Mouse (Mus musculus): ENCODE data around the gene Aen. TPM values are rescaled to one million over a fixed set of nuclear protein-coding genes. Genes with fewer than 3 reads are reported as not detected.

Gene Aen
- 90.3 and 122 TPM in 2 replicates for polyA plus RNA-seq (2011; ENCODE audit: insufficient read length, low read depth, missing spikeins)

- TF ChIP-seq POLR2A (IDR thresholded peaks at IDR 0.05; ENCODE audit: low read depth, low read length) (peak; percentile 82), CTCF (IDR thresholded peaks at IDR 0.05; ENCODE audit: borderline replicate concordance, insufficient read depth, low read length) (no peak)
- Histone ChIP-seq H3K4me3 (ENCODE audit: insufficient read depth, low read length) (peak within 1 kb of the TSS; percentile 94), H3K27ac (ENCODE audit: insufficient read depth, low read length) (peak within 1 kb of the TSS; percentile 77), H3K4me1 (ENCODE audit: control insufficient read depth, insufficient read depth, low read length) (peaks cover 14% of the 10 kb centered on the region; the same call in 1 of the 2 replicates)
These were observed at the start of gene Aen for GRCm38 (mm10) chr7:78895653-78896333. TSS of gene Aen (plus strand) at chr7:78895854.

- Histone ChIP-seq H3K27ac (ENCODE audit: insufficient read depth, low read length) (peak overlapping the region; percentile 1; the same call in 1 of the 2 replicates), H3K4me3 (ENCODE audit: insufficient read depth, low read length) (peak overlapping the region; percentile 65), H3K4me1 (ENCODE audit: control insufficient read depth, insufficient read depth, low read length) (peaks cover 2% of the 10 kb centered on the region; the same call in 1 of the 2 replicates)
- TF ChIP-seq POLR2A (IDR thresholded peaks at IDR 0.05; ENCODE audit: low read depth, low read length) = peak; percentile 18; the same call in 1 of the 2 replicates
- no peak for TF ChIP-seq CTCF (IDR thresholded peaks at IDR 0.05; ENCODE audit: borderline replicate concordance, insufficient read depth, low read length)
These were observed 49.5 kb upstream of the Aen start for GRCm38 (mm10) chr7:78846066-78846716.

GRCm38 (mm10) chr7:78846737-78847434 is 48.8 kb upstream of the Aen start, which contains the start of gene Det1:
TSS of gene Det1 (minus strand) at chr7:78847263.
- Histone ChIP-seq H3K27ac (ENCODE audit: insufficient read depth, low read length) (peak within 1 kb of the TSS; percentile 1; the same call in 1 of the 2 replicates), H3K4me1 (ENCODE audit: control insufficient read depth, insufficient read depth, low read length) (peaks cover 2% of the 10 kb centered on the region; the same call in 1 of the 2 replicates), H3K4me3 (ENCODE audit: insufficient read depth, low read length) (peak within 1 kb of the TSS; percentile 65)
- TF ChIP-seq POLR2A (IDR thresholded peaks at IDR 0.05; ENCODE audit: low read depth, low read length) = peak; percentile 40; the same call in 1 of the 2 replicates
- TF ChIP-seq CTCF (IDR thresholded peaks at IDR 0.05; ENCODE audit: borderline replicate concordance, insufficient read depth, low read length) = peak; percentile 93

GRCm38 (mm10) chr7:78854051-78854450 is 41.6 kb upstream of the Aen start:
- Histone ChIP-seq H3K4me1 (ENCODE audit: control insufficient read depth, insufficient read depth, low read length) (no peaks in the 10 kb centered on the region), H3K27ac (ENCODE audit: insufficient read depth, low read length) (no peak overlapping the region), H3K4me3 (ENCODE audit: insufficient read depth, low read length) (no peak overlapping the region)
- TF ChIP-seq CTCF (IDR thresholded peaks at IDR 0.05; ENCODE audit: borderline replicate concordance, insufficient read depth, low read length) = no peak
- TF ChIP-seq POLR2A (IDR thresholded peaks at IDR 0.05; ENCODE audit: low read depth, low read length) = no peak

GRCm38 (mm10) chr7:78855044-78855655 is 40.5 kb upstream of the Aen start:
- H3K4me1 ChIP-seq (ENCODE audit: control insufficient read depth, insufficient read depth, low read length) = no peaks in the 10 kb centered on the region
- TF ChIP-seq POLR2A (IDR thresholded peaks at IDR 0.05; ENCODE audit: low read depth, low read length) = no peak
- H3K27ac ChIP-seq (ENCODE audit: insufficient read depth, low read length) = no peak overlapping the region
- no peak overlapping the region for H3K4me3 ChIP-seq (ENCODE audit: insufficient read depth, low read length)

- no peak overlapping the region for H3K4me3 ChIP-seq (ENCODE audit: insufficient read depth, low read length)
- H3K4me1 ChIP-seq (ENCODE audit: control insufficient read depth, insufficient read depth, low read length) = no peaks in the 10 kb centered on the region
- TF ChIP-seq POLR2A (IDR thresholded peaks at IDR 0.05; ENCODE audit: low read depth, low read length) (no peak), CTCF (IDR thresholded peaks at IDR 0.05; ENCODE audit: borderline replicate concordance, insufficient read depth, low read length) (no peak)
- H3K27ac ChIP-seq (ENCODE audit: insufficient read depth, low read length) = no peak overlapping the region
These were observed 31.7 kb upstream of the Aen start for GRCm38 (mm10) chr7:78863796-78864445.

- TF ChIP-seq CTCF (IDR thresholded peaks at IDR 0.05; ENCODE audit: borderline replicate concordance, insufficient read depth, low read length) = no peak
- no peak for TF ChIP-seq POLR2A (IDR thresholded peaks at IDR 0.05; ENCODE audit: low read depth, low read length)
- H3K4me3 ChIP-seq (ENCODE audit: insufficient read depth, low read length) = no peak overlapping the region
These were observed 31.2 kb upstream of the Aen start for GRCm38 (mm10) chr7:78864446-78864802.

GRCm38 (mm10) chr7:78865212-78865949 is 30.3 kb upstream of the Aen start:
- no peaks in the 10 kb centered on the region for H3K4me1 ChIP-seq (ENCODE audit: control insufficient read depth, insufficient read depth, low read length)
- TF ChIP-seq POLR2A (IDR thresholded peaks at IDR 0.05; ENCODE audit: low read depth, low read length) (no peak), CTCF (IDR thresholded peaks at IDR 0.05; ENCODE audit: borderline replicate concordance, insufficient read depth, low read length) (no peak)

More at GRCm38 (mm10) chr7:78864446-78864802, 31.2 kb upstream of the Aen start:
- Histone ChIP-seq H3K27ac (ENCODE audit: insufficient read depth, low read length) (no peak overlapping the region), H3K4me1 (ENCODE audit: control insufficient read depth, insufficient read depth, low read length) (no peaks in the 10 kb centered on the region)

More at GRCm38 (mm10) chr7:78865212-78865949, 30.3 kb upstream of the Aen start:
- H3K4me3 ChIP-seq (ENCODE audit: insufficient read depth, low read length) = no peak overlapping the region
- no peak overlapping the region for H3K27ac ChIP-seq (ENCODE audit: insufficient read depth, low read length)
